Mouse (Mus musculus) induced T-regulatory cell, adult 2 months (primary cell): ENCODE data around the gene Lima1.

Experiments used
- DNase-seq: peaks from one replicate; pipeline ENCODE4 v3.0.0-alpha.2; 2012; ENCODE audit warnings: low read depth

Lima1 gene

GRCm38 (mm10) chr15:99733186-99733585 is 142.1 kb downstream of the Lima1 start:
- no peak for DNase-seq

- DNase-seq, result no peak
Observed at GRCm38 (mm10) chr15:99731678-99732077, 143.6 kb downstream of the Lima1 start.

GRCm38 (mm10) chr15:99731167-99731566 is 144.1 kb downstream of the Lima1 start:
- no peak for DNase-seq

- peak; percentile 54 for DNase-seq
Observed at GRCm38 (mm10) chr15:99729056-99729783, 146.0 kb downstream of the Lima1 start.
